Mouse (Mus musculus): ENCODE results near the gene Dennd1a. TPM values are rescaled to one million over a fixed set of nuclear protein-coding genes. Genes with fewer than 3 reads are reported as not detected.

Gene Dennd1a
- polyA plus RNA-seq (2017; shearing (Covaris generic)) = 10 to 100 TPM; 10.9 to 19.5 TPM

- peak; percentile 79 for ATAC-seq
These were observed at the start of gene Dennd1a for GRCm38 (mm10) chr2:38286733-38287551. Dennd1a (minus strand) TSS chr2:38287390.

GRCm38 (mm10) chr2:38336606-38337005, 49.4 kb upstream of the Dennd1a start:
- peak; percentile 52 for ATAC-seq

- ATAC-seq = no peak
These were observed 46.5 kb upstream of the Dennd1a start for GRCm38 (mm10) chr2:38333586-38334119.

GRCm38 (mm10) chr2:38326671-38327070, 39.5 kb upstream of the Dennd1a start:
- no peak for ATAC-seq

GRCm38 (mm10) chr2:38323380-38323779, 36.2 kb upstream of the Dennd1a start:
- ATAC-seq = no peak

GRCm38 (mm10) chr2:38320911-38321310, 33.7 kb upstream of the Dennd1a start:
- no peak for ATAC-seq

GRCm38 (mm10) chr2:38319086-38319485, 31.9 kb upstream of the Dennd1a start:
- no peak for ATAC-seq

- ATAC-seq = no peak
These were observed 26.2 kb upstream of the Dennd1a start for GRCm38 (mm10) chr2:38313399-38313798.

GRCm38 (mm10) chr2:38312921-38313320, 25.7 kb upstream of the Dennd1a start:
- ATAC-seq = no peak

- ATAC-seq = no peak
These were observed 18.0 kb upstream of the Dennd1a start for GRCm38 (mm10) chr2:38305152-38305551.

- ATAC-seq = no peak
These were observed 13.8 kb upstream of the Dennd1a start for GRCm38 (mm10) chr2:38300941-38301340.

- ATAC-seq = no peak
These were observed 8.7 kb upstream of the Dennd1a start for GRCm38 (mm10) chr2:38295939-38296338.

GRCm38 (mm10) chr2:38291526-38291925, 4.3 kb upstream of the Dennd1a start:
- ATAC-seq = no peak

- ATAC-seq = no peak
These were observed 1.0 kb upstream of the Dennd1a start for GRCm38 (mm10) chr2:38288226-38288625.

- ATAC-seq = peak; percentile 30
These were observed 807 bp downstream of the Dennd1a start for GRCm38 (mm10) chr2:38286433-38286732.

- ATAC-seq = no peak
These were observed 1.3 kb downstream of the Dennd1a start for GRCm38 (mm10) chr2:38285781-38286432.

GRCm38 (mm10) chr2:38283961-38284360, 3.2 kb downstream of the Dennd1a start:
- no peak for ATAC-seq

GRCm38 (mm10) chr2:38280376-38280775, 6.8 kb downstream of the Dennd1a start:
- no peak for ATAC-seq

GRCm38 (mm10) chr2:38274973-38275372, 12.2 kb downstream of the Dennd1a start:
- ATAC-seq = peak; percentile 76

- no peak for ATAC-seq
These were observed 23.5 kb downstream of the Dennd1a start for GRCm38 (mm10) chr2:38263653-38264052.

GRCm38 (mm10) chr2:38259052-38259451, 28.1 kb downstream of the Dennd1a start:
- ATAC-seq = no peak

- ATAC-seq = no peak
These were observed 49.6 kb downstream of the Dennd1a start for GRCm38 (mm10) chr2:38237616-38238015.

- no peak for ATAC-seq
These were observed 51.6 kb downstream of the Dennd1a start for GRCm38 (mm10) chr2:38235593-38235992.

GRCm38 (mm10) chr2:38229882-38230281, 57.3 kb downstream of the Dennd1a start:
- no peak for ATAC-seq

Data from CD4-positive, CD25-positive, alpha-beta regulatory T cell, adult 4 months (primary cell).